Mouse (Mus musculus) stomach, postnatal 0 days (tissue): ENCODE measurements around the gene Ilvbl. TPM values are rescaled to one million over a fixed set of nuclear protein-coding genes. Genes with fewer than 3 reads are reported as not detected.

ENCODE experiments used
- ATAC-seq: fragments of 200-750 bp; cut with Nextera tagmentation; 2 replicates; pipeline ENCODE4 v1.8.0; 2017; ENCODE audit not compliant: low FRiP score, low TSS enrichment
- DNase-seq: peaks from one replicate; pipeline ENCODE4 v3.0.0-alpha.2; 2016; ENCODE audit warnings: low spot score
- H3K27ac ChIP-seq: fragments of 300-500 bp; sonication (generic); replicated peaks from 2 replicates; pipeline ENCODE4 v1.5.1; 2014; ENCODE audit warnings: mild to moderate bottlenecking, control low read depth
- H3K27me3 ChIP-seq: fragments of 300-500 bp; sonication (generic); 2 replicates; pipeline ENCODE4 v1.6.1; 2014; ENCODE audit warnings: low read length; ENCODE audit not compliant: control insufficient read depth, insufficient read depth
- H3K36me3 ChIP-seq: fragments of 300-500 bp; sonication (generic); 2 replicates; pipeline ENCODE4 v1.6.1; 2014; ENCODE audit warnings: low read length, mixed read lengths; ENCODE audit not compliant: control insufficient read depth, insufficient read depth
- H3K4me1 ChIP-seq: fragments of 300-500 bp; sonication (generic); replicated peaks from 2 replicates; pipeline ENCODE4 v1.6.1; 2014; ENCODE audit warnings: antibody characterized with exemption; ENCODE audit not compliant: control insufficient read depth, insufficient read depth
- H3K4me2 ChIP-seq: fragments of 300-500 bp; sonication (generic); replicated peaks from 2 replicates; pipeline ENCODE4 v1.6.1; 2014; ENCODE audit warnings: low read depth, mild to moderate bottlenecking, control low read depth, moderate library complexity
- H3K4me3 ChIP-seq: fragments of 300-500 bp; sonication (generic); 2 replicates; pipeline ENCODE4 v1.5.1; 2014; ENCODE audit warnings: low read depth, low read length, control low read depth
- H3K9ac ChIP-seq: fragments of 300-500 bp; sonication (generic); 2 replicates; pipeline ENCODE4 v1.6.1; 2014; ENCODE audit warnings: mild to moderate bottlenecking, low read length, control low read depth, mixed read lengths
- H3K9me3 ChIP-seq: fragments of 300-500 bp; sonication (generic); 2 replicates; pipeline ENCODE4 v1.6.1; 2016; ENCODE audit warnings: low read length; ENCODE audit not compliant: control insufficient read depth
- CTCF ChIP-seq: IDR thresholded peaks from 2 replicates; pipeline ENCODE4 v1.5.1; 2016; ENCODE audit warnings: antibody characterized with exemption, low read depth, mild to moderate bottlenecking, moderate library complexity
- EP300 ChIP-seq: optimal IDR thresholded peaks from 2 replicates; pipeline ENCODE3; 2016; ENCODE audit warnings: antibody characterized with exemption
- WGBS: fragments of 180-500 bp; shearing (Covaris S2); extraction: QIAGEN DNeasy Blood & Tissue Kit; methylation state at CpG from one replicate; pipeline ENCODE4 v1.1.7; 2014; 5-methylcytosine and 5-hydroxymethylcytosine counted together
- polyA plus RNA-seq: library from polyadenylated mRNA; unstranded; fragments of >200 nt; fragmentation: Nextera tagmentation; extraction: Ambion mirVana; gene quantifications from 2 replicates; pipeline ENCODE4 v1.2.1, GENCODE M21; 2015

Gene Ilvbl
- polyA plus RNA-seq, 1 experiment from 2014 or later, result 62.3 TPM

DNA sequence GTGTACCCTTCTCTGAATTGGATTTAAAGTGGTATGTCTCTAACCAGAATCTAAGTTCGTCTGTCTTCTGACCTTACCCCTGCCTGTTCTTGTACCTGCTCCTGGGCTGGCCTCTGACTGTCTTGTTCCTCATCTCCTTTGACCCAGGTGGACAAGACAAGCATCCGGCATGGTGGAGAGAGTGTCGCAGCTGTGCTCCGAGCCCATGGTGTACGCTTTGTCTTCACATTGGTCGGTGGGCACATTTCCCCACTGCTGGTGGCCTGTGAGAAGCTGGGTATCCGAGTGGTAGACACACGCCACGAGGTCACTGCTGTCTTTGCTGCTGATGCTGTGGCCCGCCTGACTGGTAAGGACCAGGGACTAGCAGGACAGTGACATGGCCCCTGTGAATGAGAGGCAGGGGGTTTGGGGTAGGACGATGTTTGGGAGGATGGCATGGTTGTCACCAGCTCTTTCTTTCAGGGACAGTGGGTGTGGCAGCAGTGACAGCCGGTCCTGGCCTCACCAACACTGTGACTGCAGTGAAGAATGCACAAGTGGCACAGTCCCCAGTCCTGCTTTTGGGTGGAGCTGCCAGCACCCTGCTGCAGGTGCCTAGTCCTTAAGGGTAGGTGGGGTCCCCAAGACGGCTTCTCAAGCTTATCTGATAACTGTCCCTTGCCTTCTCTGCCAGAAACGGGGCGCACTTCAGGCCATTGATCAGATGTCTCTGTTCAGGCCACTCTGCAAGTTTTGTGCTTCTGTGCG lies 2.5 kb downstream of the Ilvbl start:
- TF ChIP-seq CTCF (no peak), EP300 (no peak)
- H3K27ac ChIP-seq, result no peak overlapping the region
- H3K4me3 ChIP-seq, result no peak overlapping the region
- no peaks in the 10 kb centered on the region for H3K27me3 ChIP-seq
- H3K9ac ChIP-seq, result no peak overlapping the region
- no peaks in the 10 kb centered on the region for H3K9me3 ChIP-seq
- no peak overlapping the region for H3K4me2 ChIP-seq
- no peak for DNase-seq
- ATAC-seq, result no peak
- WGBS, result 91% methylated on average over 16 of the region's 16 CpGs
- peaks cover 10% of the 10 kb centered on the region for H3K36me3 ChIP-seq
- no peaks in the 10 kb centered on the region for H3K4me1 ChIP-seq

DNA sequence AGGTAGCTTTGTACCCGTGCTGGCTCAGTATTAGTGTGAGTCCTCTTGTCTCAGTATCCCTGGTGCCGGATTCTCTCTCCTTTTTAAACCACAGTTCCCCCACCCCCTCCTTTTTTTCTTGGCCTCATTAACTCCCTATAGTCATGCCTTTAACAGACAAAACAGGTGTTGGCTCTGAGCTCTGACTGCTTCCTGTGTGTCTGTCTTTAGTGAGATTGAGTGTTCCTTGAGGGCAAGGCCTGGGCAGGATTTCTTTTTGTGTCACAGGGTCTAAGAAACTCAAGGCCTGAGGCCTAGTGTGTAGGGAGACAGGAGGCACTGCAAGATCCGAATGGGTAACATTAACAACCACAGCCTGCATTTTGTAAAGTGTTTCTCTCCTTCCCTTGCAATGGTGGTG lies 4.1 kb downstream of the Ilvbl start:
- Histone ChIP-seq H3K27me3 (no peaks in the 10 kb centered on the region), H3K27ac (no peak overlapping the region), H3K4me2 (no peak overlapping the region), H3K9ac (no peak overlapping the region), H3K4me3 (no peak overlapping the region), H3K36me3 (peaks cover 17% of the 10 kb centered on the region), H3K4me1 (no peaks in the 10 kb centered on the region), H3K9me3 (no peaks in the 10 kb centered on the region)
- 77% methylated on average over 3 of the region's 3 CpGs for WGBS
- ATAC-seq (no peak), DNase-seq (no peak)
- TF ChIP-seq CTCF (no peak), EP300 (no peak)

DNA sequence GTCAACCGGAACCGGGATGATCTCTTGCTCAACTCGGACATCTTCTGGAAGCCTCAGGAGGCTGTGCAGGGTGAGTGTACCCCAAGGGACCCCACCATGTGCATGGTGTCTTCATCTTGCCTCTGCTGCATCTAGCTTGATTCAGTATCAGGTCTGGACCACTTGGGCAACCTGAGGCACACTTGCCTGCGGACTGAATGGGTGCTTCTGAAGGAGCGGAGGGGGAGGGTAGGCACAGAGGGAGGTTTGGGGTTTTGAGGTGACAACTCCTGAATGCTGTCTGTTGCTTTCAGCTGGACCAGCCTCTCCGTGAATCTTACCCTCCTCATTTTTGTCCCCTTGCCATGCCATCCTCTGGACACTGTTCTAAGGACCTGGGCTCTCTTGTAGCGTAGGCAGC lies 7.0 kb downstream of the Ilvbl start:
- Histone ChIP-seq H3K4me3 (no peak overlapping the region), H3K9me3 (no peaks in the 10 kb centered on the region), H3K9ac (no peak overlapping the region), H3K4me2 (no peak overlapping the region), H3K27me3 (no peaks in the 10 kb centered on the region), H3K27ac (no peak overlapping the region), H3K4me1 (no peaks in the 10 kb centered on the region), H3K36me3 (peaks cover 37% of the 10 kb centered on the region)
- ATAC-seq, result no peak
- no peak for DNase-seq
- 90% methylated on average over 7 of the region's 7 CpGs for WGBS
- TF ChIP-seq CTCF (no peak), EP300 (no peak)

DNA sequence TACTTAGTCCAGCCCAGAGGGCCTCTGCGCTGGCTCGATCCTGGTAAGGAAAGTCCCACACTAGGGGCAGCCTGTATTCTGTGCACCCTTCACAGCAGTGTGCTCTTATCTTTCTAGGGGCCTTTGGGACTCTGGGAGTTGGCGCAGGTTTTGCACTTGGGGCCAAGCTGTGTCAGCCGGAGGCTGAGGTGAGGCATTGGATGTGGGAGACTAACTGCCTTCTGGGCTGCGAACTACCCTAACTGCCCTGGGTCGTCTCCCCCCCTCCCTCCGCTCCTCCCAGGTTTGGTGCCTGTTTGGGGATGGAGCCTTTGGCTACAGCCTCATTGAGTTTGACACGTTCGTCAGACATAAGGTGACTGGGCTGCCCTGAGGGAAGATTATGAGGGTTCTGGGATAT lies 9.2 kb downstream of the Ilvbl start:
- DNase-seq (no peak), ATAC-seq (no peak)
- no peak overlapping the region for H3K9ac ChIP-seq
- H3K9me3 ChIP-seq, result no peaks in the 10 kb centered on the region
- WGBS, result 65% methylated on average over 9 of the region's 9 CpGs
- H3K4me3 ChIP-seq, result no peak overlapping the region
- peaks cover 32% of the 10 kb centered on the region for H3K36me3 ChIP-seq
- H3K4me1 ChIP-seq, result no peaks in the 10 kb centered on the region
- TF ChIP-seq CTCF, result no peak
- no peak for TF ChIP-seq EP300
- H3K27ac ChIP-seq, result no peak overlapping the region
- H3K4me2 ChIP-seq, result no peak overlapping the region
- H3K27me3 ChIP-seq, result no peaks in the 10 kb centered on the region

DNA sequence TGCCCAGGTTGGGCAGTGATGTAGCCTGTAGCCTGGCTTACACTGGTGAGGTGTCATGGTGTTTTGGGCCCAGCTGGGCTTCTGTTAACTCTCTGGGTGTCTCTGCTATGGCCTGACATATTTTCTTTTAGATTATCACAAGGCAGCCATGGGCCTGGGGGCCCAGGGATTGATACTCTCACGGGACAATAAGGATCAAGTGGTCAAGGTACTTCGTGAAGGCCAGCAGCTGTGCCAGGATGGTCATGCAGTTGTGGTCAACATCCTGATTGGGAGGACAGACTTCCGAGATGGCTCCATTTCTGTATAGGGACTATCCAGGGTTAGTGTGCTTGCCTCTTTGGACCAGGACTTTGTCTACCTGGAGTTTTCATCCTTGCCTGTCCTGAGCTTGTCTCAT lies 9.8 kb downstream of the Ilvbl start:
- Histone ChIP-seq H3K4me3 (no peak overlapping the region), H3K4me1 (no peaks in the 10 kb centered on the region), H3K27me3 (no peaks in the 10 kb centered on the region), H3K36me3 (peaks cover 35% of the 10 kb centered on the region), H3K9ac (no peak overlapping the region), H3K27ac (no peak overlapping the region), H3K9me3 (no peaks in the 10 kb centered on the region), H3K4me2 (no peak overlapping the region)
- 74% methylated on average over 3 of the region's 3 CpGs for WGBS
- DNase-seq (no peak), ATAC-seq (no peak)
- no peak for TF ChIP-seq CTCF
- no peak for TF ChIP-seq EP300

DNA sequence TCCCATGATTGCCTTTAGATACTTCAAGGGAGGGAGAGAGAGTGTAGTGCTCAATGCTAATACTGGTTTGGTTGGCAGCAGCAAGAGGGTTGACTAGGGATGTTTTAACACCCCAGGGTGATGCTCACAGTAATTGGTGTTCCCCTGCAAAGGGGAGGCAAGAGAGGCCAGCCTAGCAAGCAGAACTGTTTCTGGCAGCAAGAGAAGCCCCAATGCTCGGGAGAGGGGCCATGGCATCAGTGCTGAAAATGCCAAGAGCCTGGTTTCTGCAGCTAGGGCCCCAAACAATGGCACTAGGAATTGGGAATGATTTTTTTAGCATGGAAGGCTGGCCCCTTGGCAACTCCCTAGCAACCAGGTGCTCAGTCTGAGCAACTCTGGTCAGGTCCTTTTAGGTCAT lies 10.8 kb downstream of the Ilvbl start:
- H3K9ac ChIP-seq, result no peak overlapping the region
- H3K36me3 ChIP-seq, result peaks cover 35% of the 10 kb centered on the region
- ATAC-seq, result no peak
- DNase-seq, result no peak
- H3K27me3 ChIP-seq, result no peaks in the 10 kb centered on the region
- H3K4me3 ChIP-seq, result no peak overlapping the region
- H3K4me2 ChIP-seq, result no peak overlapping the region
- no peaks in the 10 kb centered on the region for H3K4me1 ChIP-seq
- 100% methylated on average over 1 of the region's 1 CpGs for WGBS
- H3K9me3 ChIP-seq, result no peaks in the 10 kb centered on the region
- TF ChIP-seq CTCF (no peak), EP300 (no peak)
- H3K27ac ChIP-seq, result no peak overlapping the region
